Mouse (Mus musculus): ENCODE data around the gene Cdh13. TPM values are rescaled to one million over a fixed set of nuclear protein-coding genes. Genes with fewer than 3 reads are reported as not detected.

Cdh13 gene
- polyA plus RNA-seq, 1 experiment from 2014 or later, result 198 TPM

DNA sequence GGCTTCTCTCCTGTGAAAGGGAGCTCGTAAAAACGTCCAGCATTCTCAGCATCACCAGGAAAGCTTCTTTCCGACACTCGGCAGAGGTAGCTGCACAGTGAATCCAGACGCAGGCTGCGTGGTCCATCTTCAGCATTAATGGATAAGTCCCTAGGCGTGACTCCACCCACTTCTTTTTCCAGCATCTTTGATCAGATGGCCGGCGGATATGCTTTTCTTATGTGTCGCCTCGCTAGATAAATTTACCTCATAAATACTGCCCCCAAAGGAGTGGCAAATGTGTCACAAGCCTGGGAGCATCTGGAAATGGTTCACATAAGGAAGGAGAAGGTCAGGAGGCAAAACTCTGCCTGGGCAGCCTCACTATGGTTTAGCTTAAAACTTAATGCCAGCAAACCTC lies 601.5 kb downstream of the Cdh13 start:
- no peak overlapping the region for H3K4me2 ChIP-seq (ENCODE audit: low read depth, low read length)
- 31% methylated on average over 11 of the region's 11 CpGs for WGBS
- peak overlapping the region; percentile 45 for H3K27ac ChIP-seq (ENCODE audit: low read depth, low read length)
- no peaks in the 10 kb centered on the region for H3K27me3 ChIP-seq (ENCODE audit: control insufficient read depth, insufficient read depth, low read length)
- ATAC-seq (ENCODE audit: low read depth), result no peak
- no peak overlapping the region for H3K4me3 ChIP-seq (ENCODE audit: low read depth, low read length)
- no peaks in the 10 kb centered on the region for H3K9me3 ChIP-seq (ENCODE audit: control insufficient read depth, low read length)
- no peak overlapping the region for H3K9ac ChIP-seq (replicated peaks; ENCODE audit: low read depth, low read length)
- H3K36me3 ChIP-seq (ENCODE audit: control insufficient read depth, insufficient read depth, low read length), result no peaks in the 10 kb centered on the region
- peaks cover 11% of the 10 kb centered on the region; the same call in 1 of the 2 replicates for H3K4me1 ChIP-seq (ENCODE audit: control insufficient read depth, insufficient read depth, low read length)

- Histone ChIP-seq H3K4me3 (ENCODE audit: low read depth, low read length) (no peak overlapping the region), H3K9me3 (ENCODE audit: control insufficient read depth, low read length) (no peaks in the 10 kb centered on the region), H3K27ac (ENCODE audit: low read depth, low read length) (no peak overlapping the region; the same call in 1 of the 2 replicates), H3K4me2 (ENCODE audit: low read depth, low read length) (no peak overlapping the region), H3K36me3 (ENCODE audit: control insufficient read depth, insufficient read depth, low read length) (no peaks in the 10 kb centered on the region), H3K4me1 (ENCODE audit: control insufficient read depth, insufficient read depth, low read length) (peaks cover 9% of the 10 kb centered on the region; the same call in 1 of the 2 replicates), H3K27me3 (ENCODE audit: control insufficient read depth, insufficient read depth, low read length) (no peaks in the 10 kb centered on the region), H3K9ac (replicated peaks; ENCODE audit: low read depth, low read length) (no peak overlapping the region)
- WGBS, result 62% methylated on average over 11 of the region's 11 CpGs
- no peak for ATAC-seq (ENCODE audit: low read depth)
Measured at GRCm38 (mm10) chr8:118902402-118902801, 618.9 kb downstream of the Cdh13 start.

- WGBS, result 91% methylated on average over 3 of the region's 3 CpGs
- ATAC-seq (ENCODE audit: low read depth), result no peak
Measured at GRCm38 (mm10) chr8:118916513-118916912, 633.0 kb downstream of the Cdh13 start.

DNA sequence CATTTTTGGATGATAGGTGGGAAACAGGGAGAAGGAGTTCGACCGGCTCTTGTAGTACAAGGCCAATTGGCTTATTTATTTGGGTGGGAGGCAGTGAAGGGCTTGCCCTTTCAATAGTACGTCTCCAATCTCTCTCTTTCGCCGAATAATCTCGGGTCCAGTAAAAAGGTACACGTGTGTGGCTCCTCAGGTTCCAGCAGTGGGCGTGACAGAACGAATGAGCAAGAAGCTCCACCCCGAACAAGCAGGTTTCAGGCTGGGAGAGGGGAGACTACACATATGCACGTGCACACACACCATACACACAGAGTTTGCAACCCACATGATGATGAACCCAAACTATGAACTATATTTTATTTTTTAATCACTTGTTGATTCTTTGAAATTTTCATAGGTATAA lies 653.9 kb downstream of the Cdh13 start:
- Histone ChIP-seq H3K27me3 (ENCODE audit: control insufficient read depth, insufficient read depth, low read length) (no peaks in the 10 kb centered on the region), H3K9me3 (ENCODE audit: control insufficient read depth, low read length) (no peaks in the 10 kb centered on the region), H3K4me1 (ENCODE audit: control insufficient read depth, insufficient read depth, low read length) (no peaks in the 10 kb centered on the region), H3K27ac (ENCODE audit: low read depth, low read length) (no peak overlapping the region), H3K9ac (replicated peaks; ENCODE audit: low read depth, low read length) (no peak overlapping the region), H3K36me3 (ENCODE audit: control insufficient read depth, insufficient read depth, low read length) (no peaks in the 10 kb centered on the region), H3K4me2 (ENCODE audit: low read depth, low read length) (no peak overlapping the region), H3K4me3 (ENCODE audit: low read depth, low read length) (no peak overlapping the region)
- WGBS, result 22% methylated on average over 11 of the region's 11 CpGs
- ATAC-seq (ENCODE audit: low read depth), result no peak

More at GRCm38 (mm10) chr8:118916513-118916912, 633.0 kb downstream of the Cdh13 start:
- no peaks in the 10 kb centered on the region for H3K36me3 ChIP-seq (ENCODE audit: control insufficient read depth, insufficient read depth, low read length)
- H3K9me3 ChIP-seq (ENCODE audit: control insufficient read depth, low read length), result peaks cover 6% of the 10 kb centered on the region
- H3K27ac ChIP-seq (ENCODE audit: low read depth, low read length), result no peak overlapping the region
- no peak overlapping the region for H3K9ac ChIP-seq (replicated peaks; ENCODE audit: low read depth, low read length)
- no peak overlapping the region for H3K4me2 ChIP-seq (ENCODE audit: low read depth, low read length)
- H3K4me3 ChIP-seq (ENCODE audit: low read depth, low read length), result no peak overlapping the region
- H3K4me1 ChIP-seq (ENCODE audit: control insufficient read depth, insufficient read depth, low read length), result no peaks in the 10 kb centered on the region
- no peaks in the 10 kb centered on the region for H3K27me3 ChIP-seq (ENCODE audit: control insufficient read depth, insufficient read depth, low read length)

- H3K27me3 ChIP-seq (ENCODE audit: control insufficient read depth, insufficient read depth, low read length), result no peaks in the 10 kb centered on the region
- H3K4me3 ChIP-seq (ENCODE audit: low read depth, low read length), result no peak overlapping the region
- H3K9me3 ChIP-seq (ENCODE audit: control insufficient read depth, low read length), result no peaks in the 10 kb centered on the region
- no peaks in the 10 kb centered on the region for H3K4me1 ChIP-seq (ENCODE audit: control insufficient read depth, insufficient read depth, low read length)
- no peak for ATAC-seq (ENCODE audit: low read depth)
- peak overlapping the region; percentile 5; the same call in 1 of the 2 replicates for H3K4me2 ChIP-seq (ENCODE audit: low read depth, low read length)
- no peaks in the 10 kb centered on the region for H3K36me3 ChIP-seq (ENCODE audit: control insufficient read depth, insufficient read depth, low read length)
- 13% methylated on average over 8 of the region's 8 CpGs for WGBS
- no peak overlapping the region for H3K27ac ChIP-seq (ENCODE audit: low read depth, low read length)
- no peak overlapping the region for H3K9ac ChIP-seq (replicated peaks; ENCODE audit: low read depth, low read length)
Measured at GRCm38 (mm10) chr8:118938025-118938424, 654.5 kb downstream of the Cdh13 start.

GRCm38 (mm10) chr8:118951766-118952741 lies 668.5 kb downstream of the Cdh13 start:
- no peaks in the 10 kb centered on the region for H3K36me3 ChIP-seq (ENCODE audit: control insufficient read depth, insufficient read depth, low read length)
- H3K27ac ChIP-seq (ENCODE audit: low read depth, low read length), result no peak overlapping the region
- no peaks in the 10 kb centered on the region for H3K9me3 ChIP-seq (ENCODE audit: control insufficient read depth, low read length)
- no peak overlapping the region for H3K4me3 ChIP-seq (ENCODE audit: low read depth, low read length)
- H3K4me2 ChIP-seq (ENCODE audit: low read depth, low read length), result no peak overlapping the region
- WGBS, result 52% methylated on average over 20 of the region's 20 CpGs
- no peaks in the 10 kb centered on the region for H3K4me1 ChIP-seq (ENCODE audit: control insufficient read depth, insufficient read depth, low read length)
- H3K27me3 ChIP-seq (ENCODE audit: control insufficient read depth, insufficient read depth, low read length), result no peaks in the 10 kb centered on the region
- H3K9ac ChIP-seq (replicated peaks; ENCODE audit: low read depth, low read length), result no peak overlapping the region
- ATAC-seq (ENCODE audit: low read depth), result no peak

DNA sequence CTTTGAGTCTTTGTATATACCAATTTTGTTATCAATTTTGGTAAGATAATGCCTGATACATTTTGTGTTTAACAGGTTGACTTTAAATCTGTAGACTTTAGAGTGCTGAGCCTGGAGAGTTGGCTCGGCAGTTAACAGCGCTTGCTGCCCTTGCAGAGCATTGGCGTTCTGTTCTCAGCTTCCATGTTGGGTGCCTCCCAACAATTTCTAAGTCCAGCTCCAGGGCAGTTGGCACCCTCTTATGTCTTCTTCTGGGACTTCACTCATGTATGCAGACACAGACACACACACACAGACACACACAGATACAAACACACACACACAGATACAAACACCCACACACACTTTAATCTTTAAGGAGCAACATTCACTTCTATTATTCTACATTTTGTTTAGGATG lies 672.6 kb downstream of the Cdh13 start:
- Histone ChIP-seq H3K4me1 (ENCODE audit: control insufficient read depth, insufficient read depth, low read length) (no peaks in the 10 kb centered on the region), H3K36me3 (ENCODE audit: control insufficient read depth, insufficient read depth, low read length) (no peaks in the 10 kb centered on the region), H3K9ac (replicated peaks; ENCODE audit: low read depth, low read length) (no peak overlapping the region), H3K9me3 (ENCODE audit: control insufficient read depth, low read length) (no peaks in the 10 kb centered on the region), H3K4me3 (ENCODE audit: low read depth, low read length) (no peak overlapping the region), H3K27ac (ENCODE audit: low read depth, low read length) (no peak overlapping the region), H3K27me3 (ENCODE audit: control insufficient read depth, insufficient read depth, low read length) (no peaks in the 10 kb centered on the region), H3K4me2 (ENCODE audit: low read depth, low read length) (no peak overlapping the region)
- 84% methylated on average over 3 of the region's 3 CpGs for WGBS
- ATAC-seq (ENCODE audit: low read depth), result no peak

- no peak overlapping the region for H3K27ac ChIP-seq (ENCODE audit: low read depth, low read length)
- no peak overlapping the region for H3K4me3 ChIP-seq (ENCODE audit: low read depth, low read length)
- no peak for ATAC-seq (ENCODE audit: low read depth)
- no peak overlapping the region for H3K9ac ChIP-seq (replicated peaks; ENCODE audit: low read depth, low read length)
- no peaks in the 10 kb centered on the region for H3K9me3 ChIP-seq (ENCODE audit: control insufficient read depth, low read length)
- 86% methylated on average over 15 of the region's 15 CpGs for WGBS
- H3K27me3 ChIP-seq (ENCODE audit: control insufficient read depth, insufficient read depth, low read length), result no peaks in the 10 kb centered on the region
- no peak overlapping the region for H3K4me2 ChIP-seq (ENCODE audit: low read depth, low read length)
- no peaks in the 10 kb centered on the region for H3K36me3 ChIP-seq (ENCODE audit: control insufficient read depth, insufficient read depth, low read length)
- no peaks in the 10 kb centered on the region for H3K4me1 ChIP-seq (ENCODE audit: control insufficient read depth, insufficient read depth, low read length)
Measured at GRCm38 (mm10) chr8:118961877-118962545, 678.5 kb downstream of the Cdh13 start.

Data from neural tube, embryonic 14.5 days (tissue).